Mouse (Mus musculus): ENCODE measurements around the gene Il11. TPM values are rescaled to one million over a fixed set of nuclear protein-coding genes. Genes with fewer than 3 reads are reported as not detected.
"Not testable (repeated sequence)": the region's sequence is repeated elsewhere in the genome, so short reads cannot be mapped to it uniquely, and the experiment has no call there.

Gene Il11
- polyA plus RNA-seq, 2 experiments, result 0.22 to 0.33 TPM

- H3K9me3 ChIP-seq (ENCODE audit: control insufficient read depth, low read length), result no peaks in the 10 kb centered on the region
- H3K4me1 ChIP-seq (ENCODE audit: control insufficient read depth, insufficient read depth, low read length), result peaks cover 16% of the 10 kb centered on the region
- no peak overlapping the region for H3K9ac ChIP-seq (ENCODE audit: low read depth, low read length, severe bottlenecking)
- no peaks in the 10 kb centered on the region for H3K27me3 ChIP-seq (ENCODE audit: control insufficient read depth, insufficient read depth, low read length)
- ATAC-seq (ENCODE audit: low FRiP score, low read depth), result no peak
- 95% methylated on average over 7 of the region's 7 CpGs for WGBS
- no peak for TF ChIP-seq POLR2A (IDR thresholded peaks at IDR 0.05; ENCODE audit: borderline replicate concordance, extremely low read depth, insufficient read depth, insufficient read length)
- no peak overlapping the region for H3K4me2 ChIP-seq (replicated peaks; ENCODE audit: low read depth, low read length, severe bottlenecking)
- no peak overlapping the region for H3K27ac ChIP-seq (replicated peaks; ENCODE audit: low read depth, low read length)
- H3K4me3 ChIP-seq (replicated peaks; ENCODE audit: low read length), result no peak overlapping the region
- H3K36me3 ChIP-seq (ENCODE audit: control insufficient read depth, insufficient read depth, low read length), result peaks cover 52% of the 10 kb centered on the region
- DNase-seq (ENCODE audit: low spot score), result peak; percentile 56
Measured at GRCm38 (mm10) chr7:4806716-4807115, 24.1 kb upstream of the Il11 start.

DNA sequence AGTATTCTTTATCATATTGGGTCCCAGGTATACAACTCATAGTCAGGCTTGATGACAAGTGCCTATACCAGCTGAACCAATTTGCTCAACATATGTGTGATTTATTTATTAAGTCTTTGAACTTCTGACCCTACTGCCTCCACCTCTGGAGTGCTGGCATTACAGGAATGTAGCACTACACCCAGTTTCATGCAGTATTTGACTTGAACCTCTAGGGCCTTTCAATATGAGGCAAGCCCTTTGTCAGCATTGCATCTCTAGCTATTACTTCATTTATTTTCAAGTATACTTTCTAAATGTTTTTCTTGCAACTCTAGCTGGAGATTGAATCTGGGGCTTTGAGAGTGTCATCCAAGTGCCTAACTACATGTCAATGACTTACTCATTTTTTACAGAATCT, 19.6 kb upstream of the Il11 start:
- no peaks in the 10 kb centered on the region for H3K9me3 ChIP-seq (ENCODE audit: control insufficient read depth, low read length)
- no peak for TF ChIP-seq POLR2A (IDR thresholded peaks at IDR 0.05; ENCODE audit: borderline replicate concordance, extremely low read depth, insufficient read depth, insufficient read length)

GRCm38 (mm10) chr7:4795767-4796433, 13.2 kb upstream of the Il11 start:
- H3K9me3 ChIP-seq (ENCODE audit: control insufficient read depth, low read length), result no peaks in the 10 kb centered on the region
- H3K4me1 ChIP-seq (ENCODE audit: control insufficient read depth, insufficient read depth, low read length), result peaks cover 9% of the 10 kb centered on the region; the same call in 1 of the 2 replicates
- H3K4me3 ChIP-seq (replicated peaks; ENCODE audit: low read length), result no peak overlapping the region
- no peak for TF ChIP-seq POLR2A (IDR thresholded peaks at IDR 0.05; ENCODE audit: borderline replicate concordance, extremely low read depth, insufficient read depth, insufficient read length)
- H3K9ac ChIP-seq (ENCODE audit: low read depth, low read length, severe bottlenecking), result no peak overlapping the region
- peaks cover 43% of the 10 kb centered on the region for H3K36me3 ChIP-seq (ENCODE audit: control insufficient read depth, insufficient read depth, low read length)
- ATAC-seq (ENCODE audit: low FRiP score, low read depth), result 0 out of 2 replicates have a peak, but pooled peaks have one; percentile 3
- 68% methylated on average over 7 of the region's 7 CpGs for WGBS
- no peak overlapping the region for H3K27ac ChIP-seq (replicated peaks; ENCODE audit: low read depth, low read length)
- H3K4me2 ChIP-seq (replicated peaks; ENCODE audit: low read depth, low read length, severe bottlenecking), result no peak overlapping the region
- H3K27me3 ChIP-seq (ENCODE audit: control insufficient read depth, insufficient read depth, low read length), result no peaks in the 10 kb centered on the region
- peak; percentile 32 for DNase-seq (ENCODE audit: low spot score)

More for the DNA sequence above, 19.6 kb upstream of the Il11 start:
- Histone ChIP-seq H3K27ac (replicated peaks; ENCODE audit: low read depth, low read length) (no peak overlapping the region), H3K27me3 (ENCODE audit: control insufficient read depth, insufficient read depth, low read length) (no peaks in the 10 kb centered on the region), H3K36me3 (ENCODE audit: control insufficient read depth, insufficient read depth, low read length) (peaks cover 26% of the 10 kb centered on the region), H3K4me3 (replicated peaks; ENCODE audit: low read length) (no peak overlapping the region), H3K9ac (ENCODE audit: low read depth, low read length, severe bottlenecking) (no peak overlapping the region), H3K4me1 (ENCODE audit: control insufficient read depth, insufficient read depth, low read length) (no peaks in the 10 kb centered on the region), H3K4me2 (replicated peaks; ENCODE audit: low read depth, low read length, severe bottlenecking) (no peak overlapping the region)
- no peak for ATAC-seq (ENCODE audit: low FRiP score, low read depth)
- no peak for DNase-seq (ENCODE audit: low spot score)

GRCm38 (mm10) chr7:4794631-4795168, 12.0 kb upstream of the Il11 start:
- no peak for DNase-seq (ENCODE audit: low spot score)
- no peak overlapping the region for H3K4me2 ChIP-seq (replicated peaks; ENCODE audit: low read depth, low read length, severe bottlenecking)
- ATAC-seq (ENCODE audit: low FRiP score, low read depth), result no peak
- H3K9me3 ChIP-seq (ENCODE audit: control insufficient read depth, low read length), result no peaks in the 10 kb centered on the region
- H3K27me3 ChIP-seq (ENCODE audit: control insufficient read depth, insufficient read depth, low read length), result no peaks in the 10 kb centered on the region
- peaks cover 43% of the 10 kb centered on the region for H3K36me3 ChIP-seq (ENCODE audit: control insufficient read depth, insufficient read depth, low read length)
- peaks cover 9% of the 10 kb centered on the region; the same call in 1 of the 2 replicates for H3K4me1 ChIP-seq (ENCODE audit: control insufficient read depth, insufficient read depth, low read length)
- WGBS, result 87% methylated on average over 3 of the region's 3 CpGs
- no peak for TF ChIP-seq POLR2A (IDR thresholded peaks at IDR 0.05; ENCODE audit: borderline replicate concordance, extremely low read depth, insufficient read depth, insufficient read length)
- no peak overlapping the region for H3K9ac ChIP-seq (ENCODE audit: low read depth, low read length, severe bottlenecking)
- no peak overlapping the region for H3K27ac ChIP-seq (replicated peaks; ENCODE audit: low read depth, low read length)
- no peak overlapping the region for H3K4me3 ChIP-seq (replicated peaks; ENCODE audit: low read length)

- H3K9ac ChIP-seq (ENCODE audit: low read depth, low read length, severe bottlenecking), result peak overlapping the region; percentile 97
- peak overlapping the region; percentile 91 for H3K4me3 ChIP-seq (replicated peaks; ENCODE audit: low read length)
- ATAC-seq (ENCODE audit: low FRiP score, low read depth) (no peak), DNase-seq (ENCODE audit: low spot score) (no peak)
- H3K27me3 ChIP-seq (ENCODE audit: control insufficient read depth, insufficient read depth, low read length), result no peaks in the 10 kb centered on the region
- TF ChIP-seq POLR2A (IDR thresholded peaks at IDR 0.05; ENCODE audit: borderline replicate concordance, extremely low read depth, insufficient read depth, insufficient read length), result no peak
- H3K9me3 ChIP-seq (ENCODE audit: control insufficient read depth, low read length), result no peaks in the 10 kb centered on the region
- peaks cover 43% of the 10 kb centered on the region for H3K36me3 ChIP-seq (ENCODE audit: control insufficient read depth, insufficient read depth, low read length)
- H3K4me2 ChIP-seq (replicated peaks; ENCODE audit: low read depth, low read length, severe bottlenecking), result peak overlapping the region; percentile 83
- H3K4me1 ChIP-seq (ENCODE audit: control insufficient read depth, insufficient read depth, low read length), result peaks cover 9% of the 10 kb centered on the region; the same call in 1 of the 2 replicates
- peak overlapping the region; percentile 92; the same call in 1 of the 2 replicates for H3K27ac ChIP-seq (replicated peaks; ENCODE audit: low read depth, low read length)
- WGBS, result 44% methylated on average over 4 of the region's 4 CpGs
Measured at GRCm38 (mm10) chr7:4793674-4794073, 11.0 kb upstream of the Il11 start.

GRCm38 (mm10) chr7:4793248-4793647, 10.6 kb upstream of the Il11 start:
- H3K9me3 ChIP-seq (ENCODE audit: control insufficient read depth, low read length); H3K27me3 ChIP-seq (ENCODE audit: control insufficient read depth, insufficient read depth, low read length); DNase-seq (ENCODE audit: low spot score); ATAC-seq (ENCODE audit: low FRiP score, low read depth): not testable (repeated sequence)
- Histone ChIP-seq H3K36me3 (ENCODE audit: control insufficient read depth, insufficient read depth, low read length) (peaks cover 43% of the 10 kb centered on the region), H3K9ac (ENCODE audit: low read depth, low read length, severe bottlenecking) (peak overlapping the region; percentile 97), H3K27ac (replicated peaks; ENCODE audit: low read depth, low read length) (peak overlapping the region; percentile 92), H3K4me2 (replicated peaks; ENCODE audit: low read depth, low read length, severe bottlenecking) (peak overlapping the region; percentile 83), H3K4me3 (replicated peaks; ENCODE audit: low read length) (peak overlapping the region; percentile 91), H3K4me1 (ENCODE audit: control insufficient read depth, insufficient read depth, low read length) (peaks cover 13% of the 10 kb centered on the region)
- under 1% methylated on average over 31 of the region's 31 CpGs for WGBS
